Comparison of ENCODE assay signal across 10 mouse cellular contexts in the genomic region with DNA sequence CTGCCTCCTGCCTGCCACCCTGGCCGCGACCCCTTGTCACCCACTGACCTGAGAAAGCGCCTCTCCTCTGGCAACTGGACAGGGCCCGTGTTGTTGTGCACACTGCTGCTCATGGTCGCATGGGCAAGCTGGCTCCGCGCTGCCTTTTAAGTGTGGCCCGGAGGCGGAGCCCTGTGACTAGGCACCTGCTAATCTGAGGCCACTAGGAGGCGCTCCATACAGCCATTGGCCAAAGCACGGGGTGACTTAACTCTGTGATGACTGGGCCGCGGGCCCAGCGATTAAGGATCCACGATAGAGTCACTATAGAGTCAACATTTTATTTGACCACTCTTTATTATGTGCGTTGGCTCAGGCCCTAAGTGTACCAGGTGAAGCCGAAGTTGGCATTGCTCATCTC. TPM values are rescaled to one million over a fixed set of nuclear protein-coding genes. Genes with fewer than 3 reads are reported as not detected.
DNase-seq lines count a peak whose midpoint lies in the region; ATAC-seq lines count a peak whose summit lies in the region.
"Had no signal": no experiment of that assay in that cellular context is flagged by ENCODE, and none has a peak within 500 bp of the region (broad histone marks: within the 10 kb centered on the region; RNA-seq: fewer than 3 reads in every experiment).

No protein-coding gene starts in this region.

- H3K4me3 ChIP-seq in liver, embryonic 13.5 days (replicated peaks), result no peak overlapping the region
- H3K4me3 ChIP-seq: limb, embryonic 15.5 days had no signal

- H3K27me3 ChIP-seq in liver, embryonic 13.5 days, result peaks cover 29% of the 10 kb centered on the region

- H3K4me1 ChIP-seq in liver, embryonic 13.5 days (replicated peaks), result peaks cover 55% of the 10 kb centered on the region

- peaks cover 54% of the 10 kb centered on the region for H3K36me3 ChIP-seq in liver, embryonic 13.5 days

- H3K27ac ChIP-seq in liver, embryonic 13.5 days, result no peak overlapping the region
- H3K27ac ChIP-seq: limb, embryonic 15.5 days had no signal

- no peak overlapping the region for H3K9ac ChIP-seq in liver, embryonic 13.5 days
- H3K9ac ChIP-seq: limb, embryonic 15.5 days had no signal

- peak; percentile 87 for DNase-seq in adrenal gland, postnatal 14 days
- no peak for DNase-seq in adrenal gland, adult 18-20 months (ENCODE audit: low spot score in 2 of 2)
- peak; percentile 62 for DNase-seq in right cerebral cortex, adult 18-20 months
- no peak for DNase-seq in right cerebral cortex, postnatal 25 days
- DNase-seq in cerebellum, postnatal 25 days, result peak; percentile 41 to 73
- peak; percentile 76 for DNase-seq in induced T-regulatory cell, adult 2 months (ENCODE audit: low read depth)
- DNase-seq in liver, embryonic 13.5 days, result peak; percentile 46
- peak; percentile 81 for DNase-seq in retina, embryonic 14.5 days (ENCODE audit: low spot score)

- 63% methylated on average over 17 of the region's 17 CpGs for WGBS in liver, embryonic 13.5 days (ENCODE audit: insufficient replicate concordance)

- H3K4me2 ChIP-seq in liver, embryonic 13.5 days, result no peak overlapping the region
- H3K4me2 ChIP-seq: limb, embryonic 15.5 days had no signal

- no peaks in the 10 kb centered on the region for H3K9me3 ChIP-seq in liver, embryonic 13.5 days (replicated peaks)
- H3K9me3 ChIP-seq: limb, embryonic 15.5 days had no signal

- ATAC-seq in liver, embryonic 13.5 days (ENCODE audit: low read depth), result no peak

RNA-seq across cellular contexts. Expression of a gene that starts 6.4 kb away (rescaled TPM):
- 0.07 and 0.15 TPM in 2 replicates for total RNA-seq in adrenal gland, postnatal 14 days (2021)
- under 1 TPM; 0.06 to 0.10 TPM for total RNA-seq in adrenal gland, adult 18-20 months (2021)
- 0.03 and 0.09 TPM in 2 replicates for polyA plus RNA-seq in liver, embryonic 13.5 days (2015; fragmentation: Nextera tagmentation; extraction: Ambion mirVana)

RNA-seq across cellular contexts. Expression of a gene that starts 8.1 kb away (rescaled TPM):
- 0.83 and 0.85 TPM in 2 replicates for total RNA-seq in adrenal gland, postnatal 14 days (2021)
- under 1 TPM; 0.51 to 0.60 TPM for total RNA-seq in adrenal gland, adult 18-20 months (2021)
- polyA plus RNA-seq in liver, embryonic 13.5 days (2015; fragmentation: Nextera tagmentation; extraction: Ambion mirVana), result 2.4 and 2.5 TPM in 2 replicates
- total RNA-seq: gastrocnemius, adult 8-10 months had no signal

RNA-seq across cellular contexts. Expression of a gene that starts 8.5 kb away (rescaled TPM):
- 239 and 250 TPM in 2 replicates for total RNA-seq in adrenal gland, postnatal 14 days (2021)
- total RNA-seq in adrenal gland, adult 18-20 months (2021), result 100 to 1,000 TPM; 176 to 210 TPM
- polyA plus RNA-seq in liver, embryonic 13.5 days (2015; fragmentation: Nextera tagmentation; extraction: Ambion mirVana), result 109 and 114 TPM in 2 replicates

RNA-seq across cellular contexts. Expression of a gene that starts 8.6 kb away (rescaled TPM):
- total RNA-seq in adrenal gland, postnatal 14 days (2021), result 5.7 and 6.7 TPM in 2 replicates
- total RNA-seq in adrenal gland, adult 18-20 months (2021), result 1 to 10 TPM; 2.2 to 3.1 TPM
- polyA plus RNA-seq in liver, embryonic 13.5 days (2015; fragmentation: Nextera tagmentation; extraction: Ambion mirVana), result 0.74 and 0.81 TPM in 2 replicates

Comparison
In these comparisons a context has a peak if more than half of its experiments do, and no peak if none do; other contexts are left out.
1. DNase-seq: peak in adrenal gland, postnatal 14 days (single experiment), right cerebral cortex, adult 18-20 months (single experiment), cerebellum, postnatal 25 days (2 of 2), induced T-regulatory cell, adult 2 months (single experiment), liver, embryonic 13.5 days (single experiment) and retina, embryonic 14.5 days (single experiment); none in adrenal gland, adult 18-20 months (0 of 2) and right cerebral cortex, postnatal 25 days (single experiment).